Mouse (Mus musculus) hindbrain, embryonic 11.5 days (tissue): Measurements from ENCODE around the gene Psma6. TPM values are rescaled to one million over a fixed set of nuclear protein-coding genes. Genes with fewer than 3 reads are reported as not detected.

Source experiments
- ATAC-seq: fragments of 200-750 bp; cut with Nextera tagmentation; 2 replicates; pipeline ENCODE4 v1.8.0; 2017; ENCODE audit warnings: mild to moderate bottlenecking, moderate TSS enrichment, moderate library complexity; ENCODE audit not compliant: low FRiP score
- DNase-seq: peaks from one replicate; pipeline ENCODE4 v3.0.0-alpha.2; 2015; ENCODE audit warnings: low spot score
- H3K27ac ChIP-seq: fragments of 300-500 bp; sonication (generic); 2 replicates; pipeline ENCODE4 v1.5.1; 2014; ENCODE audit warnings: mild to moderate bottlenecking, low read depth, low read length
- H3K27me3 ChIP-seq: fragments of 300-500 bp; sonication (generic); 2 replicates; pipeline ENCODE4 v1.6.1; 2014; ENCODE audit warnings: mild to moderate bottlenecking, low read length, moderate library complexity, mixed read lengths; ENCODE audit not compliant: control insufficient read depth, insufficient read depth
- H3K36me3 ChIP-seq: fragments of 300-500 bp; sonication (generic); 2 replicates; pipeline ENCODE4 v1.6.1; 2014; ENCODE audit warnings: mild to moderate bottlenecking, low read length, moderate library complexity, mixed read lengths; ENCODE audit not compliant: control insufficient read depth, insufficient read depth
- H3K4me1 ChIP-seq: fragments of 300-500 bp; sonication (generic); replicated peaks from 2 replicates; pipeline ENCODE4 v1.6.1; 2014; ENCODE audit warnings: low read length, mixed read lengths; ENCODE audit not compliant: control insufficient read depth, insufficient read depth
- H3K4me2 ChIP-seq: fragments of 300-500 bp; sonication (generic); replicated peaks from 2 replicates; pipeline ENCODE4 v1.6.1; 2014; ENCODE audit warnings: mild to moderate bottlenecking, low read depth, low read length
- H3K4me3 ChIP-seq: fragments of 300-500 bp; sonication (generic); 2 replicates; pipeline ENCODE4 v1.5.1; 2014; ENCODE audit warnings: low read depth, low read length
- H3K9ac ChIP-seq: fragments of 300-500 bp; sonication (generic); 2 replicates; pipeline ENCODE4 v1.6.1; 2014; ENCODE audit warnings: low read depth, low read length
- H3K9me3 ChIP-seq: fragments of 300-500 bp; sonication (generic); 2 replicates; pipeline ENCODE4 v1.6.1; 2016; ENCODE audit warnings: low read length; ENCODE audit not compliant: control insufficient read depth
- WGBS: fragments of 180-500 bp; shearing (Covaris S2); extraction: QIAGEN DNeasy Blood & Tissue Kit; methylation state at CpG from one replicate; pipeline ENCODE4 v1.1.7; 2014; 5-methylcytosine and 5-hydroxymethylcytosine counted together
- polyA plus RNA-seq: library from polyadenylated mRNA; unstranded; fragments of >200 nt; fragmentation: Nextera tagmentation; extraction: Ambion mirVana; gene quantifications from 2 replicates; pipeline ENCODE4 v1.2.1, GENCODE M21; 2014

The Psma6 gene
- polyA plus RNA-seq, 1 experiment from 2014 or later: 503 TPM

- H3K27me3 ChIP-seq: no peaks in the 10 kb centered on the region; the same call in 1 of the 2 replicates
- no peak overlapping the region for H3K27ac ChIP-seq
- ATAC-seq: 0 out of 2 replicates have a peak, but pooled peaks have one; percentile 2
- no peak overlapping the region for H3K4me3 ChIP-seq
- H3K9ac ChIP-seq: 0 out of 2 replicates have a peak overlapping the region, but pooled peaks have one; percentile 7
- H3K4me1 ChIP-seq: peaks cover 6% of the 10 kb centered on the region
- WGBS: 60% methylated on average over 5 of the region's 5 CpGs
- DNase-seq: no peak
- no peak overlapping the region for H3K4me2 ChIP-seq
- no peaks in the 10 kb centered on the region for H3K36me3 ChIP-seq
- no peaks in the 10 kb centered on the region for H3K9me3 ChIP-seq
These were observed 82.8 kb downstream of the Psma6 start for GRCm38 (mm10) chr12:55466816-55467215.

GRCm38 (mm10) chr12:55467331-55468180 is 83.5 kb downstream of the Psma6 start:
- Histone ChIP-seq H3K4me3 (no peak overlapping the region), H3K4me1 (peaks cover 6% of the 10 kb centered on the region), H3K9ac (0 out of 2 replicates have a peak overlapping the region, but pooled peaks have one; percentile 7), H3K4me2 (no peak overlapping the region), H3K36me3 (no peaks in the 10 kb centered on the region), H3K9me3 (no peaks in the 10 kb centered on the region), H3K27ac (no peak overlapping the region), H3K27me3 (no peaks in the 10 kb centered on the region; the same call in 1 of the 2 replicates)
- no peak for DNase-seq
- no peak; the same call in 1 of the 2 replicates for ATAC-seq
- 38% methylated on average over 10 of the region's 10 CpGs for WGBS

Other genes with a start within 250 kb of the Psma6 start
- 59.1 TPM in 2 replicates for gene Srp54b, start 229.1 kb upstream of the Psma6 start, polyA plus RNA-seq
- 10.9 TPM in 1 of 2 replicates, not detected in the other for gene 1700047I17Rik2, start 184.6 kb upstream of the Psma6 start, polyA plus RNA-seq
- 75.1 and 80.6 TPM in 2 replicates for gene Srp54c, start 154.1 kb upstream of the Psma6 start, polyA plus RNA-seq
- 18.1 and 20.0 TPM in 2 replicates for gene 1110008L16Rik, start 84.6 kb upstream of the Psma6 start, polyA plus RNA-seq
- gene Ppp2r3c, start 81.2 kb upstream of the Psma6 start, polyA plus RNA-seq: 33.6 and 34.5 TPM in 2 replicates
- 43.3 and 46.9 TPM in 2 replicates for gene Nfkbia, start 108.4 kb downstream of the Psma6 start, polyA plus RNA-seq
- gene Aldoart2, start 181.0 kb downstream of the Psma6 start, polyA plus RNA-seq: not detected in 2 replicates
- gene Insm2, start 215.2 kb downstream of the Psma6 start, polyA plus RNA-seq: 0.85 and 1.5 TPM in 2 replicates